Mouse (Mus musculus) embryonic facial prominence, embryonic 15.5 days (tissue): ENCODE measurements around the gene Ska2. TPM values are rescaled to one million over a fixed set of nuclear protein-coding genes. Genes with fewer than 3 reads are reported as not detected.

Experiments
- ATAC-seq: fragments of 200-750 bp; cut with Nextera tagmentation; 2 replicates; pipeline ENCODE4 v1.8.0; 2017; ENCODE audit warnings: low read depth, moderate TSS enrichment; ENCODE audit not compliant: insufficient number of reproducible peaks, low FRiP score, low TSS enrichment
- H3K27ac ChIP-seq: fragments of 300-500 bp; sonication (generic); replicated peaks from 2 replicates; pipeline ENCODE4 v1.5.1; 2015; ENCODE audit warnings: mild to moderate bottlenecking, inconsistent platforms
- H3K27me3 ChIP-seq: fragments of 300-500 bp; sonication (generic); 2 replicates; pipeline ENCODE4 v1.6.1; 2015; ENCODE audit warnings: inconsistent platforms
- H3K36me3 ChIP-seq: fragments of 300-500 bp; sonication (generic); 2 replicates; pipeline ENCODE4 v1.6.1; 2015; ENCODE audit warnings: mild to moderate bottlenecking, inconsistent platforms
- H3K4me1 ChIP-seq: fragments of 300-500 bp; sonication (generic); 2 replicates; pipeline ENCODE4 v1.6.1; 2015; ENCODE audit warnings: inconsistent platforms
- H3K4me2 ChIP-seq: fragments of 300-500 bp; sonication (generic); replicated peaks from 2 replicates; pipeline ENCODE4 v1.6.1; 2015; ENCODE audit warnings: mild to moderate bottlenecking, inconsistent platforms
- H3K4me3 ChIP-seq: fragments of 300-500 bp; sonication (generic); replicated peaks from 2 replicates; pipeline ENCODE4 v1.5.1; 2015; ENCODE audit warnings: mild to moderate bottlenecking, inconsistent platforms
- H3K9ac ChIP-seq: fragments of 300-500 bp; sonication (generic); 2 replicates; pipeline ENCODE4 v1.6.1; 2015; ENCODE audit warnings: inconsistent platforms
- H3K9me3 ChIP-seq: fragments of 300-500 bp; sonication (generic); replicated peaks from 2 replicates; pipeline ENCODE4 v1.6.1; 2016; ENCODE audit warnings: inconsistent platforms
- WGBS: fragments of 180-500 bp; shearing (Covaris S2); methylation state at CpG from one replicate; pipeline ENCODE4 v1.1.7; 2015; 5-methylcytosine and 5-hydroxymethylcytosine counted together
- microRNA counts: library from miRNA; unstranded; fragments of <30 nt; microRNA quantifications from one replicate; lab custom pipeline; 2016
- microRNA-seq: library from miRNA; unstranded; fragments of <30 nt; microRNA quantifications from one replicate; pipeline ENCODE4, GENCODE M21; 2016; ENCODE audit warnings: borderline number of aligned reads
- polyA plus RNA-seq: library from polyadenylated mRNA; unstranded; fragments of >200 nt; fragmentation: Nextera tagmentation; extraction: Ambion mirVana; gene quantifications from 2 replicates; pipeline ENCODE4 v1.2.1, GENCODE M21; 2015

Gene Ska2
- polyA plus RNA-seq, 1 experiment from 2014 or later, result 46.5 TPM

- H3K9ac ChIP-seq, result no peak overlapping the region
- H3K4me1 ChIP-seq, result no peaks in the 10 kb centered on the region
- H3K4me3 ChIP-seq, result no peak overlapping the region
- H3K27ac ChIP-seq, result no peak overlapping the region
- ATAC-seq, result no peak
- H3K9me3 ChIP-seq, result no peaks in the 10 kb centered on the region
- H3K36me3 ChIP-seq, result peaks cover 8% of the 10 kb centered on the region; the same call in 1 of the 2 replicates
- WGBS, result 81% methylated on average over 5 of the region's 5 CpGs
- H3K4me2 ChIP-seq, result no peak overlapping the region
- H3K27me3 ChIP-seq, result no peaks in the 10 kb centered on the region
These were observed 64.6 kb downstream of the Ska2 start for GRCm38 (mm10) chr11:87173625-87174024.

MicroRNAs within 50 kb of the gene (microRNA counts, 519-probe panel; counts per million panel counts)
- microRNA mmu-miR-301a (lab: Ali Mortazavi, UCI), result 3,879 counts per million, percentile 91 among the panel's probes with 10 or more counts

Small RNA genes within 50 kb of the gene (microRNA-seq; reads per million reads assigned to microRNA genes)
- gene Mir301, result 1,103 reads per million, percentile 76 among the genes with 10 or more reads in this experiment

Other genes starting within 250 kb of the Ska2 start
- gene Ypel2, start 115.5 kb upstream of the Ska2 start, polyA plus RNA-seq, result 8.0 and 8.8 TPM in 2 replicates
- 22.1 and 26.8 TPM in 2 replicates for gene Gdpd1, start 35.2 kb upstream of the Ska2 start, polyA plus RNA-seq
- gene Smg8, start 22.5 kb upstream of the Ska2 start, polyA plus RNA-seq, result 18.5 and 19.4 TPM in 2 replicates
- gene Prr11, start 526 bp upstream of the Ska2 start, polyA plus RNA-seq, result 7.5 and 8.8 TPM in 2 replicates
- gene Trim37, start 17.8 kb downstream of the Ska2 start, polyA plus RNA-seq, result 25.8 and 28.5 TPM in 2 replicates
- 3.9 and 4.7 TPM in 2 replicates for gene Ppm1e, start 249.8 kb downstream of the Ska2 start, polyA plus RNA-seq